Mouse (Mus musculus) stomach, postnatal 0 days (tissue): ENCODE measurements around the gene Zmym6.

Experiments used
- CTCF ChIP-seq: IDR thresholded peaks from 2 replicates; pipeline ENCODE4 v1.5.1; 2016; ENCODE audit warnings: antibody characterized with exemption, low read depth, mild to moderate bottlenecking, moderate library complexity
- EP300 ChIP-seq: optimal IDR thresholded peaks from 2 replicates; pipeline ENCODE3; 2016; ENCODE audit warnings: antibody characterized with exemption

DNA sequence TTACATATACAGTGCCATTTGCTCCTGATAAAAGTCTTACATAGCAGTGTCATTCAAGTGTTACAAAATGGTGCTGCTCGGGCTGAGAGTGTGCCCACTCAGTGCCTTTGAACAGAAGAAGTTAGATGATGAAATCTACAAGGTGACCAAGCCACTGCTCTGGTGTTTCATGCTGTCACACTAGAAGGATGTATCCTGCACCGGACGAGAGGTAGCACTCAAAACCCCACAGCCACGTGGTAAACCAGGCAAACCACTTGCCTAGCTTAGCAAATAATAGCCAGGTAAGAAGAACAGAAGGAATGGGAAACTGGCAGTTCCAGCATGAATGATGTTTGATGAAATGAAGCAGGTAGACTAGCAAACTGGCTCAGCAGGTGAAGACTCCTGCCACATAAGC, 33.4 kb downstream of the Zmym6 start:
- TF ChIP-seq CTCF, result no peak
- no peak for TF ChIP-seq EP300
